Comparison of ENCODE assay signal across 7 mouse cellular contexts in genomic region chr4:110020255-110020654, GRCm38 (mm10). TPM values are rescaled to one million over a fixed set of nuclear protein-coding genes. Genes with fewer than 3 reads are reported as not detected.
DNase-seq lines count a peak whose midpoint lies in the region; ATAC-seq and TF ChIP-seq lines count a peak whose summit lies in the region.

No protein-coding gene starts in this region.

- no peaks in the 10 kb centered on the region for H3K9me3 ChIP-seq in limb, embryonic 10.5 days (replicated peaks)
- no peaks in the 10 kb centered on the region for H3K9me3 ChIP-seq in midbrain, embryonic 15.5 days

- TF ChIP-seq CTCF in kidney, adult 2 months (conservative IDR thresholded peaks at IDR 0.05; ENCODE audit: insufficient read depth, insufficient read length, low read depth, low read length) = peak; percentile 95

- H3K9ac ChIP-seq in midbrain, embryonic 15.5 days = peak overlapping the region; percentile 27; the same call in 1 of the 2 replicates

- no peaks in the 10 kb centered on the region for H3K27me3 ChIP-seq in kidney, adult 2 months (replicated peaks; ENCODE audit: control insufficient read depth, insufficient read depth, low read length)
- H3K27me3 ChIP-seq in limb, embryonic 10.5 days (ENCODE audit: low read depth, poor library complexity, severe bottlenecking) = peaks cover 42% of the 10 kb centered on the region
- H3K27me3 ChIP-seq in midbrain, embryonic 15.5 days (replicated peaks) = peaks cover 13% of the 10 kb centered on the region

- no peak for TF ChIP-seq POLR2A in kidney, adult 2 months (IDR thresholded peaks at IDR 0.05; ENCODE audit: low read depth, low read length)

- peak; percentile 63 for DNase-seq in adrenal gland, adult 8-10 months
- DNase-seq in embryo, embryonic 11.5 days (ENCODE audit: low read depth, low spot score) = peak; percentile 67
- peak; percentile 23 to 81 for DNase-seq in heart, adult 18-20 months
- peak; percentile 64 for DNase-seq in kidney, adult 2 months
- peak; percentile 85 for DNase-seq in limb, embryonic 10.5 days (ENCODE audit: low spot score)
- DNase-seq in spleen, postnatal 14 days (ENCODE audit: low spot score in 2 of 2) = peak; percentile 15 to 48

- no peak overlapping the region for H3K4me3 ChIP-seq in kidney, adult 2 months (ENCODE audit: insufficient read depth, low read depth, low read length)
- H3K4me3 ChIP-seq in limb, embryonic 10.5 days = no peak overlapping the region; the same call in 1 of the 2 replicates
- peak overlapping the region; percentile 28 for H3K4me3 ChIP-seq in midbrain, embryonic 15.5 days

- no peaks in the 10 kb centered on the region for H3K4me1 ChIP-seq in kidney, adult 2 months (ENCODE audit: control insufficient read depth, insufficient read depth, low read length)
- H3K4me1 ChIP-seq in limb, embryonic 10.5 days = peaks cover 11% of the 10 kb centered on the region
- peaks cover 4% of the 10 kb centered on the region for H3K4me1 ChIP-seq in midbrain, embryonic 15.5 days

- H3K4me2 ChIP-seq in midbrain, embryonic 15.5 days = peak overlapping the region; percentile 57

- peak; percentile 43 for ATAC-seq in midbrain, embryonic 15.5 days (replicated peaks)

- no peaks in the 10 kb centered on the region for H3K36me3 ChIP-seq in kidney, adult 2 months (ENCODE audit: control insufficient read depth, insufficient read depth, low read length)
- no peaks in the 10 kb centered on the region for H3K36me3 ChIP-seq in limb, embryonic 10.5 days
- no peaks in the 10 kb centered on the region for H3K36me3 ChIP-seq in midbrain, embryonic 15.5 days (replicated peaks)

- H3K27ac ChIP-seq in kidney, adult 2 months (ENCODE audit: insufficient read depth, low read depth, low read length) = no peak overlapping the region
- H3K27ac ChIP-seq in limb, embryonic 10.5 days = no peak overlapping the region
- no peak overlapping the region for H3K27ac ChIP-seq in midbrain, embryonic 15.5 days

- WGBS in kidney, adult 2 months = 10% methylated on average over 12 of the region's 12 CpGs
- 14% methylated on average over 12 of the region's 12 CpGs for WGBS in limb, embryonic 10.5 days
- WGBS in midbrain, embryonic 15.5 days = 9% methylated on average over 12 of the region's 12 CpGs

RNA-seq across cellular contexts. Expression of gene Dmrta2, which starts 42.4 kb away (rescaled TPM):
- under 1 TPM; 0.17 to 0.52 (median 0.34) TPM for total RNA-seq in adrenal gland, adult 8-10 months (2022)
- total RNA-seq in heart, adult 18-20 months (2021) = under 1 TPM in 1 of 2 experiments, not detected in 1; 0.15 TPM
- polyA plus RNA-seq in kidney, adult 2 months (2012; rRNA removed) = 0.13 and 0.22 TPM in 2 replicates
- polyA plus RNA-seq in limb, embryonic 10.5 days (2016; fragmentation: Nextera tagmentation; extraction: Ambion mirVana) = 0.20 TPM in 2 replicates
- 1.1 and 1.6 TPM in 2 replicates for polyA plus RNA-seq in midbrain, embryonic 15.5 days (2015; fragmentation: Nextera tagmentation; extraction: Ambion mirVana)

Comparison
In these comparisons a context has a peak if more than half of its experiments do, and no peak if none do; other contexts are left out.
1. DNase-seq: peak in every context shown above with its lines; median percentile 85 in limb, embryonic 10.5 days; 67 in embryo, embryonic 11.5 days; 64 in kidney, adult 2 months; 63 in adrenal gland, adult 8-10 months; 52 in heart, adult 18-20 months; 32 in spleen, postnatal 14 days.